Mouse (Mus musculus) intestine, postnatal 0 days (tissue): ENCODE measurements around the gene Fam135a. TPM values are rescaled to one million over a fixed set of nuclear protein-coding genes. Genes with fewer than 3 reads are reported as not detected.
"Not testable (repeated sequence)": the region's sequence is repeated elsewhere in the genome, so short reads cannot be mapped to it uniquely, and the experiment has no call there.

Experiments used
- ATAC-seq: fragments of 200-750 bp; cut with Nextera tagmentation; 2 replicates; pipeline ENCODE4 v1.8.0; 2017; ENCODE audit warnings: mild to moderate bottlenecking, moderate TSS enrichment, moderate library complexity
- H3K27ac ChIP-seq: fragments of 300-500 bp; sonication (generic); 2 replicates; pipeline ENCODE4 v1.5.1; 2014; ENCODE audit warnings: mild to moderate bottlenecking, low read depth, low read length, moderate library complexity
- H3K27me3 ChIP-seq: fragments of 300-500 bp; sonication (generic); replicated peaks from 2 replicates; pipeline ENCODE4 v1.6.1; 2014; ENCODE audit warnings: low read length, mixed read lengths; ENCODE audit not compliant: control insufficient read depth, insufficient read depth
- H3K36me3 ChIP-seq: fragments of 300-500 bp; sonication (generic); 2 replicates; pipeline ENCODE4 v1.6.1; 2014; ENCODE audit warnings: mild to moderate bottlenecking, moderate library complexity; ENCODE audit not compliant: control insufficient read depth, insufficient read depth
- H3K4me1 ChIP-seq: fragments of 300-500 bp; sonication (generic); replicated peaks from 2 replicates; pipeline ENCODE4 v1.6.1; 2014; ENCODE audit warnings: antibody characterized with exemption, low read length, mixed read lengths; ENCODE audit not compliant: control insufficient read depth, insufficient read depth
- H3K4me2 ChIP-seq: fragments of 300-500 bp; sonication (generic); replicated peaks from 2 replicates; pipeline ENCODE4 v1.6.1; 2014; ENCODE audit warnings: low read depth, mild to moderate bottlenecking, moderate library complexity
- H3K4me3 ChIP-seq: fragments of 300-500 bp; sonication (generic); 2 replicates; pipeline ENCODE4 v1.5.1; 2014; ENCODE audit warnings: low read depth, low read length
- H3K9ac ChIP-seq: fragments of 300-500 bp; sonication (generic); 2 replicates; pipeline ENCODE4 v1.6.1; 2014; ENCODE audit warnings: mild to moderate bottlenecking, low read depth, low read length
- H3K9me3 ChIP-seq: fragments of 300-500 bp; sonication (generic); 2 replicates; pipeline ENCODE4 v1.6.1; 2016; ENCODE audit warnings: mixed run types; ENCODE audit not compliant: control insufficient read depth
- CTCF ChIP-seq: sonication (generic); IDR thresholded peaks from 2 replicates; pipeline ENCODE4 v1.5.1; 2016; ENCODE audit warnings: low read depth, mild to moderate bottlenecking, control low read depth, antibody characterized with exemption, moderate library complexity
- WGBS: fragments of 180-500 bp; shearing (Covaris S2); extraction: QIAGEN DNeasy Blood & Tissue Kit; methylation state at CpG from one replicate; pipeline ENCODE4 v1.1.7; 2014; 5-methylcytosine and 5-hydroxymethylcytosine counted together
- polyA plus RNA-seq: library from polyadenylated mRNA; unstranded; fragments of >200 nt; fragmentation: Nextera tagmentation; extraction: Ambion mirVana; gene quantifications from 2 replicates; pipeline ENCODE4 v1.2.1, GENCODE M21; 2015

Gene Fam135a
- polyA plus RNA-seq, 1 experiment from 2014 or later, result 20.8 TPM

GRCm38 (mm10) chr1:23983118-23983517 lies 117.0 kb downstream of the Fam135a start:
- Histone ChIP-seq H3K4me1 (no peaks in the 10 kb centered on the region), H3K9me3 (no peaks in the 10 kb centered on the region), H3K27me3 (no peaks in the 10 kb centered on the region), H3K36me3 (no peaks in the 10 kb centered on the region), H3K9ac (no peak overlapping the region), H3K4me2 (no peak overlapping the region), H3K27ac (no peak overlapping the region), H3K4me3 (no peak overlapping the region)
- 88% methylated on average over 3 of the region's 3 CpGs for WGBS
- ATAC-seq, result no peak
- TF ChIP-seq CTCF, result no peak

GRCm38 (mm10) chr1:23978281-23978680 lies 121.9 kb downstream of the Fam135a start:
- H3K27ac ChIP-seq, result no peak overlapping the region
- H3K4me3 ChIP-seq, result no peak overlapping the region
- no peak for ATAC-seq
- no peaks in the 10 kb centered on the region for H3K27me3 ChIP-seq
- H3K4me2 ChIP-seq, result no peak overlapping the region
- H3K9me3 ChIP-seq, result no peaks in the 10 kb centered on the region
- no peak for TF ChIP-seq CTCF
- no peaks in the 10 kb centered on the region for H3K4me1 ChIP-seq
- H3K9ac ChIP-seq, result no peak overlapping the region
- no peaks in the 10 kb centered on the region for H3K36me3 ChIP-seq
- WGBS, result 83% methylated on average over 6 of the region's 6 CpGs

DNA sequence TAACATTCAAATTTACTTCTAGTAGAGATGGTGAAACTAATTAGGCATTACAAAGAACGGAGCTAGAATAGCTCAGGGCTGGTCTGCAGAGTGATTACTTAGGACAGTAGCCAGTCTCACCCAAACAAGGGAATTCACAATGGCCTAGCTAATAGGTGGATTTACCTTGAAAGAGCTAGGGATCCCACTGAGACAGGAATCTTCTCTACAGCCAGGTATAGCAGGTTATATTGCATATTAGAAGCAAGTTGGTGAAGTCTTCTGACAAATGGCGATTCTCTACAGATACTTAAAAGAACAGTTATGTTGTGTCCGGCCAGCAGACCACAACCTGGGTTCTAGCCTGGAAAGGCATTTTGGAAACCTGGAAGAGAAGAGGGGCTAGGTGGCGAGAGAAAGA lies 129.0 kb downstream of the Fam135a start:
- ATAC-seq, H3K36me3 ChIP-seq, H3K27me3 ChIP-seq, H3K9ac ChIP-seq, H3K4me3 ChIP-seq, H3K27ac ChIP-seq, H3K9me3 ChIP-seq, H3K4me1 ChIP-seq, H3K4me2 ChIP-seq: not testable (repeated sequence)
- 86% methylated on average over 3 of the region's 4 CpGs for WGBS

- Histone ChIP-seq H3K9ac (no peak overlapping the region), H3K4me1 (no peaks in the 10 kb centered on the region), H3K27ac (no peak overlapping the region), H3K9me3 (no peaks in the 10 kb centered on the region), H3K27me3 (no peaks in the 10 kb centered on the region), H3K36me3 (no peaks in the 10 kb centered on the region), H3K4me3 (no peak overlapping the region), H3K4me2 (no peak overlapping the region)
- no peak for ATAC-seq
- no peak for TF ChIP-seq CTCF
- WGBS, result 85% methylated on average over 9 of the region's 9 CpGs
Observed at GRCm38 (mm10) chr1:23968027-23968725, 132.0 kb downstream of the Fam135a start.

GRCm38 (mm10) chr1:23966226-23966625 lies 133.9 kb downstream of the Fam135a start:
- no peak overlapping the region for H3K4me3 ChIP-seq
- no peak overlapping the region for H3K9ac ChIP-seq
- TF ChIP-seq CTCF, result no peak
- no peaks in the 10 kb centered on the region for H3K4me1 ChIP-seq
- no peaks in the 10 kb centered on the region for H3K27me3 ChIP-seq
- ATAC-seq, result no peak
- H3K27ac ChIP-seq, result no peak overlapping the region
- 43% methylated on average over 1 of the region's 1 CpGs for WGBS
- H3K36me3 ChIP-seq, result no peaks in the 10 kb centered on the region
- H3K4me2 ChIP-seq, result no peak overlapping the region
- H3K9me3 ChIP-seq, result no peaks in the 10 kb centered on the region

Other genes with a start within 250 kb of the Fam135a start
- gene Smap1, start 178.0 kb downstream of the Fam135a start, polyA plus RNA-seq, result 54.7 and 62.6 TPM in 2 replicates
- gene Sdhaf4, start 94.7 kb downstream of the Fam135a start, polyA plus RNA-seq, result 72.6 and 76.2 TPM in 2 replicates
- gene Col9a1, start 77.3 kb upstream of the Fam135a start, polyA plus RNA-seq, result 0.71 and 0.72 TPM in 2 replicates